Mouse (Mus musculus) cerebellum, adult 9-10 months (tissue): ENCODE data around the gene Taf6l.
"Not testable (repeated sequence)": the region's sequence is repeated elsewhere in the genome, so short reads cannot be mapped to it uniquely, and the experiment has no call there.

Experiments
- DNase-seq: peaks from one replicate; pipeline ENCODE4 v3.0.0; 2022

The Taf6l gene

GRCm38 (mm10) chr19:8735389-8736159, 50.6 kb downstream of the Taf6l start, which contains the start of gene Wdr74:
Gene Wdr74 (plus strand): TSS chr19:8735827.
- DNase-seq = peak; percentile 90

- no peak for DNase-seq
Observed at GRCm38 (mm10) chr19:8734334-8734733, 51.9 kb downstream of the Taf6l start.

GRCm38 (mm10) chr19:8728335-8729099, 57.7 kb downstream of the Taf6l start:
- not testable (repeated sequence) for DNase-seq

- DNase-seq = no peak
Observed at GRCm38 (mm10) chr19:8727495-8728114, 58.6 kb downstream of the Taf6l start.

- DNase-seq = no peak
Observed at GRCm38 (mm10) chr19:8726609-8727390, 59.4 kb downstream of the Taf6l start.

GRCm38 (mm10) chr19:8725081-8725613, 61.1 kb downstream of the Taf6l start:
- no peak for DNase-seq
